Mouse (Mus musculus) bone marrow macrophage, adult 2 months (primary cell): ENCODE results near the gene Tyr.

Experiments
- CTCF ChIP-seq: IDR thresholded peaks from 2 replicates; pipeline ENCODE4 v1.5.1; 2012; ENCODE audit warnings: low read depth, mild to moderate bottlenecking, low read length, moderate library complexity
- POLR2A ChIP-seq: IDR thresholded peaks from 2 replicates; pipeline ENCODE4 v1.6.1; 2012; ENCODE audit warnings: mild to moderate bottlenecking, low read depth, low read length, borderline replicate concordance

DNA sequence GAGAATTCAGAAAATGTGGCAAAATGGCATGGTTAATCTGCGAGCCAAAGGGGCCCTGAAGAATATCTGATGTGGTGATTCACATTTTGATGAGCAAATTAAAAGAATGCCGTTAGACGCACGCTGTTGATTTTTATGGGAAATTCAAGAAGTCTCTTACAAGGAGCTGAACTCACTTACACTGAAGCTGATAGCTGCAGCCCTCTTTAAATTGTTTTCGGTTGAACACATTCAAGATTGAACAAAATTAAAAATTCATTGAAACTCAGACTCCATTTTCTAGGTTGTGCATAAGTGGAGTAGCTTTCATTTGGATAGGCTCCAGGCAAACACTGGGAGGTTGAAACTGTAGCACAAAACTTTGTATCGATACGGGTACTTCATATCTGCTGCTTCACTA lies 96.3 kb downstream of the Tyr start:
- no peak for TF ChIP-seq POLR2A
- TF ChIP-seq CTCF: no peak
